Mouse (Mus musculus) lung, adult 2 months (tissue): ENCODE results near the gene Nxpe3.

ENCODE experiments used
- CTCF ChIP-seq: fragments of 200-500 bp; IDR thresholded peaks from 2 replicates; pipeline ENCODE4 v1.5.1; 2011; ENCODE audit warnings: mild to moderate bottlenecking, low read length, control low read depth; ENCODE audit not compliant: insufficient read depth
- POLR2A ChIP-seq: fragments of 200-500 bp; IDR thresholded peaks from 2 replicates; pipeline ENCODE4 v1.6.1; 2011; ENCODE audit warnings: low read depth, mild to moderate bottlenecking, control low read depth, low read length, borderline replicate concordance; ENCODE audit errors: extremely low read depth

DNA sequence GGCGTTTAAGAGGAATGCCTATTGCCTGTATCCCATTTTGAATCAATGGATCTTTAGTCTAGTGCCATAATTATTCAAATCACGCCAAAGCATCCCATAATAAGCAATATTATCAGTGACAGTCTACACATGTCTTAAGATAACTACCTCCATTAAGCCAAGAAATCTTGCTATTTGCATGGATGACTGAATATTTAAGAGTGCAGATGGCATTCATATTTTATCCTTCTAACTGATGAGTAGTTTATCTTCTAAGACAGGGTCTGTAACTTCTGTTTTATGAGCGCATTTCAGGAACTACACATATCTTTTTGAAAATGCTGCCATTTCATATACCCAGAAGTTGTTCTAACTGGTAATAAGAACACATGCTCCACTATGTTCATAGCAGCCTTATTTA is 50.2 kb downstream of the Nxpe3 start:
- no peak for TF ChIP-seq POLR2A
- no peak for TF ChIP-seq CTCF
